Mouse (Mus musculus): ENCODE data around the gene Rprd1b. TPM values are rescaled to one million over a fixed set of nuclear protein-coding genes. Genes with fewer than 3 reads are reported as not detected.

Rprd1b gene
- polyA plus RNA-seq, 1 experiment = 17.1 TPM

DNA sequence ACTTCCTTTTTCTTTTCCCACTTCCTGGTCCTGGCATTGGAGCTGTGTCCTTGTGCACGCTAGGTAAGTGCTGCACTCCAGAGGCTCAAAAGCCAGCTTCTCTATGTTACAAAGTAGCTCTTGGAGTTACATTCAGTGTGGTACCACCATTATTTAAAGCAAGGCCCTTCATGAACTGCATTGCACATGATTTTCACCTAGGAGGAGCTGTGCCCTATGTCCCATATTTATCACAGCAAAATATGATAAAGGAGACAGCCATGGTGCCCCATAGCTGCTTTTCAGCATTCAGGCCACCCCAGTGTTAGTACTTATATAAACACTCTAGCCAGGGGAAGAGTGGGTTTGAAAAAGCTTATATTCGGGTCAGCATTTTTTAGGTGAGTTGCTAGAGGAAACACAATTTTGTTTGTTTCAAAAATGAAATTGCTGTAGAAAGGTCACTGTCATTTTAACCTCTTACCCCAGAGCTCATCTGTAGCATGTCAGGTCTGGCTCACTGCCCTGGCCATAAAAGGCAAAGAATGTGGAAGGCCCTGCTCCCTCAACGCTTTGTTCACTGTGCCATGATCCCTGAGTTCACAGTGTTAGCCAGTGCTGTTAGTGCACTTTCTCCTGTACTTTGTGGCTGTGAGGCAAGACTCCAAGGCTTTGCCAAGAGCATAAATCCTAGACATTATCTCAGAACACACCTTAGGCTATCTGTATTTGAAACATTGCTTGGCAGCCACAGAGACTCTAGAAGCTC lies 42.8 kb downstream of the Rprd1b start:
- H3K27ac ChIP-seq (ENCODE audit: insufficient read depth, low read length) = no peak overlapping the region
- no peak for TF ChIP-seq POLR2A (IDR thresholded peaks at IDR 0.05; ENCODE audit: extremely low read depth, insufficient read depth, low read length)
- TF ChIP-seq CTCF (IDR thresholded peaks at IDR 0.05; ENCODE audit: extremely low read depth, insufficient read depth, low read length) = no peak
- no peak overlapping the region for H3K4me3 ChIP-seq (ENCODE audit: insufficient read depth, low read length)

DNA sequence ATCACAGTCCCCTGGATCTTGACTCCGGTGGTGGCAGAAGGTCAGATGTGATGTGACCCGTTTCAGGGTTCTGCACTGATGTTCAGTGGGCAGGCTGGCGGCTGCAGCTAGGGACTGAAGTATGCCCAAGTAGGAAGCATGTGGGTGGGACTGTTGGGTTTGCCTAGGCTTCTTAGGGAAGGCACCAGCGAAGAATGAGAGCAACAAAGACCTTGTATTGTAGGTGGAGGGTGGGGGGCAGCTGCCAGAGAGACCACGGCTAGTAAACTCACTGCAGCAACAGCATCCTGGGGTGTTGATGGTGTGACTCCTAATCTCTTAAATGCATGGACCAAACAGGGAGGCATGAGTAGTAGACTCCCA lies 43.3 kb downstream of the Rprd1b start:
- Histone ChIP-seq H3K4me3 (ENCODE audit: insufficient read depth, low read length) (no peak overlapping the region), H3K27ac (ENCODE audit: insufficient read depth, low read length) (no peak overlapping the region), H3K4me1 (ENCODE audit: control insufficient read depth, insufficient read depth, low read length) (no peaks in the 10 kb centered on the region)
- TF ChIP-seq POLR2A (IDR thresholded peaks at IDR 0.05; ENCODE audit: extremely low read depth, insufficient read depth, low read length) = no peak
- TF ChIP-seq CTCF (IDR thresholded peaks at IDR 0.05; ENCODE audit: extremely low read depth, insufficient read depth, low read length) = no peak

More for the DNA sequence above, 42.8 kb downstream of the Rprd1b start:
- H3K4me1 ChIP-seq (ENCODE audit: control insufficient read depth, insufficient read depth, low read length) = no peaks in the 10 kb centered on the region

DNA sequence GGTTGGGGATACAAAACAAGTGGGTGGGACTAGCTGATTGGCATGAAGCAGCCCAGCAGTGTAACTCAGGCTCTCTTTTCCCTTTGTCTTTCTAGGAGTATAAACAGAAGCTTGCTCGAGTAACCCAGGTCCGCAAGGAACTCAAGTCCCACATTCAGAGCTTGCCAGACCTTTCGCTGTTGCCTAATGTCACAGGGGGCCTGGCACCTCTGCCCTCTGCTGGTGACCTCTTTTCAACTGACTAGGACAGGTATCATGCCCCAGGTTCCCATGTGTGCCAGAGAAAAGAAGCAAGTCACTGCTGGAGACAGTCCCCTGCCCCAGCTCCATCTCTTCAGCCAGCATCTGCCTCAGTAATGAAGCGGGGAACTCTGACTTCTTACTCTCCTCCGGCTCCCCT lies 46.5 kb downstream of the Rprd1b start:
- Histone ChIP-seq H3K27ac (ENCODE audit: insufficient read depth, low read length) (no peak overlapping the region), H3K4me1 (ENCODE audit: control insufficient read depth, insufficient read depth, low read length) (no peaks in the 10 kb centered on the region), H3K4me3 (ENCODE audit: insufficient read depth, low read length) (no peak overlapping the region)
- TF ChIP-seq CTCF (IDR thresholded peaks at IDR 0.05; ENCODE audit: extremely low read depth, insufficient read depth, low read length) (no peak), POLR2A (IDR thresholded peaks at IDR 0.05; ENCODE audit: extremely low read depth, insufficient read depth, low read length) (no peak)

DNA sequence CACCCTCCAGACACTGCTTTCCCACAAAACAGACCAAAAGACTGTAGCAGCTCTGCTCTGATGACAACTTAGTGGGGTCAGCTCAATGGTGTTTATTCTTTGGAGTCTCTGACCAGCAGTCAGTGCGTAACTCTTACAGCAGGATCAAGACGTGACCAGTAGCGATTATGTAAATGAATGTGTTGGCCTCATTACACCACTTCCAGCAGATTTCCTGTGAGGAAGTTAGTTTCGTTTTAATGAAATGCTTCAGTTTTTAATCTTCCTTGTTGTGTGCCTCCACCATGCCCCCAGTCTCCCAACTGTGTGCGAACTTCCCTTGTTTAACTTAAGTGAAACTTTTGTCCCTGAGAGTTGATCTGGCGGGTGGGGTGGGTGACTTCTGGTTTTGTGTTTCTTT lies 48.4 kb downstream of the Rprd1b start:
- Histone ChIP-seq H3K27ac (ENCODE audit: insufficient read depth, low read length) (no peak overlapping the region), H3K4me1 (ENCODE audit: control insufficient read depth, insufficient read depth, low read length) (no peaks in the 10 kb centered on the region), H3K4me3 (ENCODE audit: insufficient read depth, low read length) (no peak overlapping the region)
- TF ChIP-seq CTCF (IDR thresholded peaks at IDR 0.05; ENCODE audit: extremely low read depth, insufficient read depth, low read length) = no peak
- TF ChIP-seq POLR2A (IDR thresholded peaks at IDR 0.05; ENCODE audit: extremely low read depth, insufficient read depth, low read length) = no peak

DNA sequence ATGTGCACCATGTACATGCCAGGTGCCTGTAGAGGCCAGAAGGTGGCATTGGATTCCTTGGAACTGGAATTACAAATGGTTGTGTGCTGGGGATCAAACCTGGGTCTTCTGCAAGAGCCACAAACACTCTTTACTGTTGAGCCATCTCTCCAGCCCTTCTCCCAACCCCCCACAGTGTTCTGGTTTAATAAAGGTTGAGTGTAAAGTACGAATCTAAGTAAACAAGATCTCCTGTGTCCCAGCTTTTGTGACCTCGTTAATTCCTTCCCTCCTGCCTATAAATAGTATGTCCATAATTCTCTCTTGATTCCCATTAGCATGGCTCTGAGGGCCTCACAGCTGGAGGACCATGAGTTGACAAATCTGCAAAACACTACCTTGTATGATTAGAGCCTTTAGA lies 49.7 kb downstream of the Rprd1b start:
- no peak overlapping the region for H3K4me3 ChIP-seq (ENCODE audit: insufficient read depth, low read length)
- H3K4me1 ChIP-seq (ENCODE audit: control insufficient read depth, insufficient read depth, low read length) = no peaks in the 10 kb centered on the region
- no peak overlapping the region for H3K27ac ChIP-seq (ENCODE audit: insufficient read depth, low read length)
- TF ChIP-seq POLR2A (IDR thresholded peaks at IDR 0.05; ENCODE audit: extremely low read depth, insufficient read depth, low read length) (no peak), CTCF (IDR thresholded peaks at IDR 0.05; ENCODE audit: extremely low read depth, insufficient read depth, low read length) (no peak)

DNA sequence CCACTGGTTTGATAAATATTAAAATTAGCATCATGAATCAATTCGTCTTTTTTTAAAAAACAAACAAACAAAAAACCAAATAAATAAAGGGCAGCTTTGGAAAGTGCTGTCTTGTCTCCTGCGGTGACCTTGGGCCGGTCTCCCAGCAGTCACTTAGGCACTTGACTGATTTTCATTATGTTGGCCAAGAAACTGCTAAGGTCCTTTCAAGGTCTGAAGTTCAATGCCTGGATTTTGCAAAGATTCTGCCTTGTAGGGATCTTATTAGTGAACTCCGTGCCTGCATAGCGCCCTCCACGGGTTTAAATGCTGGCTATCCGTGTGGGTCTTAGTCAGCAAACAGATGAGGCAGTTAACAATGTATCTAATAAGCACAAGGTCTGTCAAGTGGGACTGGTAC lies 50.7 kb downstream of the Rprd1b start:
- Histone ChIP-seq H3K4me1 (ENCODE audit: control insufficient read depth, insufficient read depth, low read length) (no peaks in the 10 kb centered on the region), H3K4me3 (ENCODE audit: insufficient read depth, low read length) (no peak overlapping the region), H3K27ac (ENCODE audit: insufficient read depth, low read length) (no peak overlapping the region)
- no peak for TF ChIP-seq POLR2A (IDR thresholded peaks at IDR 0.05; ENCODE audit: extremely low read depth, insufficient read depth, low read length)
- no peak for TF ChIP-seq CTCF (IDR thresholded peaks at IDR 0.05; ENCODE audit: extremely low read depth, insufficient read depth, low read length)

DNA sequence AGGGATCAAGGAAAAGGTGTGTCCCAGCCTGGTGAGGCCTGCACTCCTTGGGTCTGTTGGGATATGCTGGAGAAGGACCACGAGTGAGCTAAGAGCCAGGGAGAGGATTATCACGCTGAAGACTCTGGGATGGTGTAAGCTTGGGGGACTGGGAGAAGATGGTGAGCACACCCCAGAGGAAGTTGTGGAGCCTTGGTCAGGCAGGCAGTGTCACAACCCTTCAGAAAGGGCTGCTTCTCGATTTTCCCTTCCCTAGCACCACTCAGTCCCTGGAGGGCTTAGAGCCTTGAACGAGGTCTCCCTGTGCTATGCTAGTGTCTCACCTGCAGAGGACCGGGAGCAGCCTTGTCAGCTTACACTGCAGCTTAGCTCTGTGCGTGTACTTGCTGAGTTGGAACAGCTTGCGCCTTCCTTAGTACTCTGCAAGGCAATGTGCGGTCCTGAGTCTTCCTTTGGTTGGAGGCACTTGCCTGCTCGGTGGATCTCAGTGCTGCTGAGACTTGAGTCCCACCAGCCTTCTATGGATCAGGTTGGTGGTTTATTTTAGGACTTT lies 51.6 kb downstream of the Rprd1b start:
- Histone ChIP-seq H3K27ac (ENCODE audit: insufficient read depth, low read length) (no peak overlapping the region), H3K4me1 (ENCODE audit: control insufficient read depth, insufficient read depth, low read length) (no peaks in the 10 kb centered on the region)
- TF ChIP-seq POLR2A (IDR thresholded peaks at IDR 0.05; ENCODE audit: extremely low read depth, insufficient read depth, low read length) = no peak
- TF ChIP-seq CTCF (IDR thresholded peaks at IDR 0.05; ENCODE audit: extremely low read depth, insufficient read depth, low read length) = peak; percentile 20; the same call in 1 of the 2 replicates

DNA sequence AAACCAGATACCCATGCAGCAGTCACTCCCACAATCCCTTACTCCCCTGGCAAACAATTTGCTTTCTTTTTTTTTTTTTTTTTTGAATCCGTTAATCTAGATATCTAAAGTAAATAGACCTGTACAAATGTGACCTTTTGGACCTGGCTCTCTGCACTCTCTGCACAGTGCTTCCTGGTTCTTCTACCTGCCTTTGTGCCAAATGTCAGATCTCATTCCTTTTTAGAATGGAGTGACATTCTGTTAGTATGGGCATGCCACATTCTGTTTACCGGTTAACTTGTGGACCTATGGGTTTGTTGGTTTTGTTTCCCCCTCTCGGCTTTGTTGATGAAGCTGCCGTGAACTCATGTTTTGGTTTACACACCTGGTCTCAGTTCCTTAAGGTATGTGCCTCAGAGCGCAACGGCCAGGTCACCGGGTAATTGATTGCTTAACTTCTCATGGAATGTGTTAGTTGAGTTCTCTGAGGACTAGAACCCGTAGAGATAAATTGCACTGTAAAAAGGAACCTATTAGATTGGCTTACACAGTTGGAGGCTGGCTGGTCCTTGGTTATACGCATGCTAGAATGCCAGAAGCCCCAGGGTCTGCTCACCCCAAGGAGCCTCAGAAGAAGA lies 52.4 kb downstream of the Rprd1b start:
- Histone ChIP-seq H3K27ac (ENCODE audit: insufficient read depth, low read length) (no peak overlapping the region), H3K4me1 (ENCODE audit: control insufficient read depth, insufficient read depth, low read length) (no peaks in the 10 kb centered on the region), H3K4me3 (ENCODE audit: insufficient read depth, low read length) (no peak overlapping the region)
- TF ChIP-seq POLR2A (IDR thresholded peaks at IDR 0.05; ENCODE audit: extremely low read depth, insufficient read depth, low read length) (no peak), CTCF (IDR thresholded peaks at IDR 0.05; ENCODE audit: extremely low read depth, insufficient read depth, low read length) (no peak)

More for the DNA sequence above, 51.6 kb downstream of the Rprd1b start:
- H3K4me3 ChIP-seq (ENCODE audit: insufficient read depth, low read length) = no peak overlapping the region

DNA sequence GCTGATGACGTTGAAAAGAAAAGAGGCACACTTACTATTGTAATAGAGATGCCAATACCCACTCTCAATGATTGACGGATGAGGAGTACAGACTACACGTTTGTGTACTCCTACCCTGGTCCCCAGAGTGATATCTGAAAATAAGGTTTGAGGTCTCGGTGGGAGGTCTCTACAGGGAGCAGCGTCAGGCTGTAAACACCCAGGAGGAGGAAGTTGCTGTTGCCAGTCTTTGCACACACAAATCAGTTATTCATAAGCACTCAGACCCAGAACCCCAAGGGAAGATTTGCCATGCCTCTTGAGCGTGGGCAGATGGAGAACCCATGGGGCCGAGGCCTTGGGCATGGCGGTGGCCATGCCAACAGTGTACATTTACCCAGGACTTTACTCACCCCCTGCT lies 56.2 kb downstream of the Rprd1b start:
- Histone ChIP-seq H3K27ac (ENCODE audit: insufficient read depth, low read length) (no peak overlapping the region), H3K4me3 (ENCODE audit: insufficient read depth, low read length) (no peak overlapping the region), H3K4me1 (ENCODE audit: control insufficient read depth, insufficient read depth, low read length) (no peaks in the 10 kb centered on the region)
- TF ChIP-seq POLR2A (IDR thresholded peaks at IDR 0.05; ENCODE audit: extremely low read depth, insufficient read depth, low read length) = no peak
- TF ChIP-seq CTCF (IDR thresholded peaks at IDR 0.05; ENCODE audit: extremely low read depth, insufficient read depth, low read length) = no peak

DNA sequence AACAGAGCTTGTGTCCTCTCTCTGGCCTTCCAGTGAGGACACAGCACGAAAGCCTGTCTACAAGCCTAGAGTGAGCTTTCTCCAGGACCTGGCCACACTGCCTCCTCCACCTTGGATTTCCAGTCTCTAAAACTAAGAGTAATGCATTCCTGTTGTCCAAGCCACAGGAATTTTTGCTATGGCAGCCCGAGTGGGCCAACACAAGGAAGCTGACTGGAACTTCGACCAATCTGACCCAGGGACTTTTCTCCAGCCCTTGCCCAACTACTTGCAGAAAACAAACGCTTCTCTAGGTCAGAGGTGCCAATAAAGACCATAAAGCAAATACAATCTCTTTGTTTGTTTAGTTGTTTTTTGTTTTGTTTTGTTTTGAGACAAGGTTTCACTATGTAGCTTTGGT lies 61.8 kb downstream of the Rprd1b start:
- Histone ChIP-seq H3K4me1 (ENCODE audit: control insufficient read depth, insufficient read depth, low read length) (peaks cover 5% of the 10 kb centered on the region), H3K4me3 (ENCODE audit: insufficient read depth, low read length) (no peak overlapping the region), H3K27ac (ENCODE audit: insufficient read depth, low read length) (no peak overlapping the region)
- TF ChIP-seq POLR2A (IDR thresholded peaks at IDR 0.05; ENCODE audit: extremely low read depth, insufficient read depth, low read length) (no peak), CTCF (IDR thresholded peaks at IDR 0.05; ENCODE audit: extremely low read depth, insufficient read depth, low read length) (no peak)

Data from cortical plate, adult 2 months (tissue).